Mouse (Mus musculus): ENCODE data around the gene Ptch2. TPM values are rescaled to one million over a fixed set of nuclear protein-coding genes. Genes with fewer than 3 reads are reported as not detected.

Gene Ptch2
- polyA plus RNA-seq, 1 experiment from 2014 or later: 7.1 TPM

GRCm38 (mm10) chr4:117132794-117133143, 36.9 kb downstream of the Ptch2 start:
- peak overlapping the region; percentile 85 for H3K9ac ChIP-seq (replicated peaks)
- peak overlapping the region; percentile 73 for H3K4me2 ChIP-seq
- H3K36me3 ChIP-seq: peaks cover 35% of the 10 kb centered on the region
- H3K4me3 ChIP-seq (replicated peaks): peak overlapping the region; percentile 91
- WGBS: 7% methylated on average over 11 of the region's 11 CpGs
- ATAC-seq (ENCODE audit: low FRiP score): no peak
- no peaks in the 10 kb centered on the region for H3K27me3 ChIP-seq (replicated peaks)
- H3K4me1 ChIP-seq: peaks cover 29% of the 10 kb centered on the region
- no peaks in the 10 kb centered on the region for H3K9me3 ChIP-seq (replicated peaks)
- peak overlapping the region; percentile 88 for H3K27ac ChIP-seq (replicated peaks)

- Histone ChIP-seq H3K9me3 (replicated peaks) (no peaks in the 10 kb centered on the region), H3K27me3 (replicated peaks) (no peaks in the 10 kb centered on the region), H3K4me3 (replicated peaks) (peak overlapping the region; percentile 91), H3K36me3 (peaks cover 30% of the 10 kb centered on the region), H3K9ac (replicated peaks) (peak overlapping the region; percentile 85), H3K27ac (replicated peaks) (peak overlapping the region; percentile 88), H3K4me2 (peak overlapping the region; percentile 73), H3K4me1 (peaks cover 29% of the 10 kb centered on the region)
- peak; percentile 49 for ATAC-seq (ENCODE audit: low FRiP score)
- WGBS: under 1% methylated on average over 42 of the region's 42 CpGs
Measured at GRCm38 (mm10) chr4:117133366-117133796, 37.5 kb downstream of the Ptch2 start.

- Histone ChIP-seq H3K4me2 (peak within 1 kb of the TSS; percentile 73), H3K27me3 (replicated peaks) (no peaks in the 10 kb centered on the region), H3K9me3 (replicated peaks) (no peaks in the 10 kb centered on the region), H3K27ac (replicated peaks) (peak within 1 kb of the TSS; percentile 88), H3K36me3 (peaks cover 25% of the 10 kb centered on the region), H3K4me1 (peaks cover 29% of the 10 kb centered on the region), H3K9ac (replicated peaks) (peak within 1 kb of the TSS; percentile 85), H3K4me3 (replicated peaks) (peak within 1 kb of the TSS; percentile 91)
- WGBS: 2% methylated on average over 46 of the region's 48 CpGs
- ATAC-seq (ENCODE audit: low FRiP score): peak; percentile 93
Measured at GRCm38 (mm10) chr4:117133817-117134600, 38.1 kb downstream of the Ptch2 start, which contains the start of gene Plk3. Gene Plk3, minus strand, starts transcription at chr4:117133963.

- Histone ChIP-seq H3K4me2 (peak overlapping the region; percentile 73), H3K4me3 (replicated peaks) (peak overlapping the region; percentile 91; the same call in 1 of the 2 replicates), H3K27ac (replicated peaks) (peak overlapping the region; percentile 88; the same call in 1 of the 2 replicates), H3K9ac (replicated peaks) (no peak overlapping the region), H3K4me1 (peaks cover 29% of the 10 kb centered on the region), H3K27me3 (replicated peaks) (no peaks in the 10 kb centered on the region), H3K9me3 (replicated peaks) (no peaks in the 10 kb centered on the region), H3K36me3 (peaks cover 19% of the 10 kb centered on the region)
- no peak for ATAC-seq (ENCODE audit: low FRiP score)
- WGBS: 37% methylated on average over 2 of the region's 2 CpGs
Measured at GRCm38 (mm10) chr4:117134601-117134995, 38.7 kb downstream of the Ptch2 start.

GRCm38 (mm10) chr4:117136034-117136433, 40.2 kb downstream of the Ptch2 start:
- 36% methylated on average over 8 of the region's 8 CpGs for WGBS
- Histone ChIP-seq H3K27ac (replicated peaks) (no peak overlapping the region), H3K4me2 (no peak overlapping the region)

GRCm38 (mm10) chr4:117138295-117139216, 42.7 kb downstream of the Ptch2 start:
- H3K27me3 ChIP-seq (replicated peaks): no peaks in the 10 kb centered on the region
- no peaks in the 10 kb centered on the region for H3K36me3 ChIP-seq
- no peak overlapping the region for H3K9ac ChIP-seq (replicated peaks)
- no peak overlapping the region for H3K4me2 ChIP-seq
- H3K27ac ChIP-seq (replicated peaks): no peak overlapping the region
- no peak overlapping the region for H3K4me3 ChIP-seq (replicated peaks)
- 72% methylated on average over 15 of the region's 17 CpGs for WGBS
- peaks cover 9% of the 10 kb centered on the region for H3K4me1 ChIP-seq
- ATAC-seq (ENCODE audit: low FRiP score): no peak
- H3K9me3 ChIP-seq (replicated peaks): no peaks in the 10 kb centered on the region

More at GRCm38 (mm10) chr4:117136034-117136433, 40.2 kb downstream of the Ptch2 start:
- H3K36me3 ChIP-seq: peaks cover 5% of the 10 kb centered on the region; the same call in 1 of the 2 replicates
- no peak overlapping the region for H3K4me3 ChIP-seq (replicated peaks)
- ATAC-seq (ENCODE audit: low FRiP score): no peak
- no peak overlapping the region for H3K9ac ChIP-seq (replicated peaks)
- H3K9me3 ChIP-seq (replicated peaks): no peaks in the 10 kb centered on the region
- peaks cover 29% of the 10 kb centered on the region for H3K4me1 ChIP-seq
- H3K27me3 ChIP-seq (replicated peaks): no peaks in the 10 kb centered on the region

GRCm38 (mm10) chr4:117139217-117139612, 43.3 kb downstream of the Ptch2 start:
- Histone ChIP-seq H3K9me3 (replicated peaks) (no peaks in the 10 kb centered on the region), H3K27ac (replicated peaks) (no peak overlapping the region), H3K4me3 (replicated peaks) (no peak overlapping the region), H3K9ac (replicated peaks) (no peak overlapping the region), H3K36me3 (no peaks in the 10 kb centered on the region), H3K4me1 (peaks cover 5% of the 10 kb centered on the region), H3K4me2 (no peak overlapping the region), H3K27me3 (replicated peaks) (no peaks in the 10 kb centered on the region)
- WGBS: 3% methylated on average over 2 of the region's 2 CpGs
- no peak for ATAC-seq (ENCODE audit: low FRiP score)

- Histone ChIP-seq H3K27me3 (replicated peaks) (no peaks in the 10 kb centered on the region), H3K4me3 (replicated peaks) (no peak overlapping the region), H3K36me3 (no peaks in the 10 kb centered on the region), H3K9me3 (replicated peaks) (no peaks in the 10 kb centered on the region), H3K4me1 (no peaks in the 10 kb centered on the region), H3K27ac (replicated peaks) (no peak overlapping the region), H3K4me2 (no peak overlapping the region), H3K9ac (replicated peaks) (no peak overlapping the region)
- ATAC-seq (ENCODE audit: low FRiP score): no peak
- 36% methylated on average over 4 of the region's 4 CpGs for WGBS
Measured at GRCm38 (mm10) chr4:117140613-117141012, 44.7 kb downstream of the Ptch2 start.

GRCm38 (mm10) chr4:117143023-117143422, 47.1 kb downstream of the Ptch2 start:
- Histone ChIP-seq H3K4me2 (no peak overlapping the region), H3K27me3 (replicated peaks) (no peaks in the 10 kb centered on the region), H3K4me3 (replicated peaks) (no peak overlapping the region), H3K9me3 (replicated peaks) (no peaks in the 10 kb centered on the region), H3K36me3 (no peaks in the 10 kb centered on the region), H3K4me1 (no peaks in the 10 kb centered on the region), H3K27ac (replicated peaks) (no peak overlapping the region), H3K9ac (replicated peaks) (no peak overlapping the region)
- ATAC-seq (ENCODE audit: low FRiP score): no peak
- 48% methylated on average over 7 of the region's 7 CpGs for WGBS

GRCm38 (mm10) chr4:117145248-117145647, 49.4 kb downstream of the Ptch2 start:
- ATAC-seq (ENCODE audit: low FRiP score): no peak
- H3K27ac ChIP-seq (replicated peaks): no peak overlapping the region
- H3K36me3 ChIP-seq: peaks cover 6% of the 10 kb centered on the region
- H3K9me3 ChIP-seq (replicated peaks): no peaks in the 10 kb centered on the region
- H3K4me1 ChIP-seq: no peaks in the 10 kb centered on the region
- no peak overlapping the region for H3K4me3 ChIP-seq (replicated peaks)
- WGBS: 91% methylated on average over 13 of the region's 13 CpGs
- no peak overlapping the region for H3K9ac ChIP-seq (replicated peaks)
- no peaks in the 10 kb centered on the region for H3K27me3 ChIP-seq (replicated peaks)
- H3K4me2 ChIP-seq: no peak overlapping the region

GRCm38 (mm10) chr4:117146176-117146575, 50.3 kb downstream of the Ptch2 start:
- H3K9ac ChIP-seq (replicated peaks): no peak overlapping the region
- H3K36me3 ChIP-seq: peaks cover 16% of the 10 kb centered on the region
- no peaks in the 10 kb centered on the region for H3K27me3 ChIP-seq (replicated peaks)
- H3K4me3 ChIP-seq (replicated peaks): no peak overlapping the region
- H3K4me1 ChIP-seq: no peaks in the 10 kb centered on the region
- no peak for ATAC-seq (ENCODE audit: low FRiP score)
- H3K9me3 ChIP-seq (replicated peaks): no peaks in the 10 kb centered on the region
- H3K4me2 ChIP-seq: no peak overlapping the region
- H3K27ac ChIP-seq (replicated peaks): no peak overlapping the region
- 32% methylated on average over 15 of the region's 15 CpGs for WGBS

Measured in neural tube, embryonic 15.5 days (tissue).